Comparison of ENCODE assay signal across 9 mouse cellular contexts in the genomic region with DNA sequence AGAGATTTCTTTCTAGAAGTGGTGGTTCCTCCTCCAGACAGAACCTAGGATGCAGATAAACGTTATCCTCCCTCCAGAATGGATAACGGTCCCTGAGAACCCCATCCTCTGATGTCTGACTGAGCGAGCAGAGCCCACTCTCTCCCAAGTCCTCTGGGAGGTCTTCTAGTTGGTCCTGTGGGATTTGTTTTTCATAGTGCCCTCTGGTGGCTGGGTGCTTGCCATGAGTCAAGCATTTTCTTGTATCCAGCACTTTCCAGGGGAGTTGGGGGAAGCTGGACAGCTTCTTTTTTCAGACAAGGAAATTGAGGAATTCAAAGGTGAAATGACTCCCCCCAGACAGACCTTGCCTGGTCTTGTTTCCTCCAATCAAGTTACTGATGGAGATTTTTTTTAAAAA.
DNase-seq lines count a peak whose midpoint lies in the region; ATAC-seq and TF ChIP-seq lines count a peak whose summit lies in the region.
"Had no signal": no experiment of that assay in that cellular context is flagged by ENCODE, and none has a peak within 500 bp of the region (broad histone marks: within the 10 kb centered on the region; RNA-seq: fewer than 3 reads in every experiment).

No protein-coding gene starts in this region.

- TF ChIP-seq EP300 in lung, postnatal 0 days (IDR thresholded peaks at IDR 0.05): no peak

- H3K36me3 ChIP-seq in midbrain, postnatal 0 days (ENCODE audit: insufficient read depth, low read length): no peaks in the 10 kb centered on the region
- H3K36me3 ChIP-seq in midbrain, embryonic 13.5 days: no peaks in the 10 kb centered on the region
- no peaks in the 10 kb centered on the region for H3K36me3 ChIP-seq in lung, postnatal 0 days (ENCODE audit: insufficient read depth, low read length)

- ATAC-seq in cerebellum, adult (ENCODE audit: insufficient number of reproducible peaks, low FRiP score, low TSS enrichment): no peak
- ATAC-seq in midbrain, postnatal 0 days (ENCODE audit: low FRiP score): no peak
- no peak for ATAC-seq in midbrain, embryonic 13.5 days
- ATAC-seq in lung, postnatal 0 days: no peak

- no peaks in the 10 kb centered on the region for H3K9me3 ChIP-seq in midbrain, postnatal 0 days (ENCODE audit: low read length)
- no peaks in the 10 kb centered on the region for H3K9me3 ChIP-seq in midbrain, embryonic 13.5 days
- no peaks in the 10 kb centered on the region for H3K9me3 ChIP-seq in lung, postnatal 0 days (ENCODE audit: low read length)

- no peak overlapping the region for H3K27ac ChIP-seq in cerebellum, adult 2 months (ENCODE audit: insufficient read depth, low read length)
- no peak overlapping the region for H3K27ac ChIP-seq in midbrain, postnatal 0 days (ENCODE audit: low read depth, low read length)
- no peak overlapping the region for H3K27ac ChIP-seq in midbrain, embryonic 13.5 days
- no peak overlapping the region for H3K27ac ChIP-seq in lung, postnatal 0 days (ENCODE audit: low read length)
- H3K27ac ChIP-seq: macrophage had no signal

- TF ChIP-seq POLR2A in cerebellum, adult 2 months (IDR thresholded peaks at IDR 0.05; ENCODE audit: borderline replicate concordance, insufficient read depth, low read length): no peak

- no peaks in the 10 kb centered on the region for H3K27me3 ChIP-seq in cerebellum, adult 2 months (ENCODE audit: control insufficient read depth, insufficient read depth, low read length)
- no peaks in the 10 kb centered on the region for H3K27me3 ChIP-seq in midbrain, postnatal 0 days (ENCODE audit: insufficient read depth, low read length)
- no peaks in the 10 kb centered on the region for H3K27me3 ChIP-seq in midbrain, embryonic 13.5 days
- H3K27me3 ChIP-seq in lung, postnatal 0 days (replicated peaks; ENCODE audit: insufficient read depth, low read length): no peaks in the 10 kb centered on the region

- H3K4me2 ChIP-seq in midbrain, postnatal 0 days (ENCODE audit: low read depth, low read length, poor library complexity, severe bottlenecking): no peak overlapping the region
- H3K4me2 ChIP-seq in midbrain, embryonic 13.5 days (replicated peaks): no peak overlapping the region
- no peak overlapping the region for H3K4me2 ChIP-seq in lung, postnatal 0 days (replicated peaks; ENCODE audit: low read depth, low read length)

- H3K4me3 ChIP-seq in cerebellum, adult 2 months (replicated peaks; ENCODE audit: insufficient read depth, low read depth, low read length): no peak overlapping the region
- no peak overlapping the region for H3K4me3 ChIP-seq in midbrain, postnatal 0 days (ENCODE audit: low read depth, low read length)
- no peak overlapping the region for H3K4me3 ChIP-seq in midbrain, embryonic 13.5 days (replicated peaks)
- no peak overlapping the region for H3K4me3 ChIP-seq in lung, postnatal 0 days (ENCODE audit: low read depth, low read length)

- H3K9ac ChIP-seq in midbrain, postnatal 0 days (replicated peaks; ENCODE audit: low read length, poor library complexity, severe bottlenecking): no peak overlapping the region
- no peak overlapping the region for H3K9ac ChIP-seq in midbrain, embryonic 13.5 days (replicated peaks)
- H3K9ac ChIP-seq in lung, postnatal 0 days (replicated peaks; ENCODE audit: low read depth): no peak overlapping the region

- H3K4me1 ChIP-seq in cerebellum, adult 2 months (ENCODE audit: control insufficient read depth, insufficient read depth, low read length): no peaks in the 10 kb centered on the region
- H3K4me1 ChIP-seq in midbrain, postnatal 0 days (ENCODE audit: insufficient read depth, low read length): no peaks in the 10 kb centered on the region
- no peaks in the 10 kb centered on the region for H3K4me1 ChIP-seq in midbrain, embryonic 13.5 days (replicated peaks)
- no peaks in the 10 kb centered on the region for H3K4me1 ChIP-seq in lung, postnatal 0 days (ENCODE audit: insufficient read depth, low read depth, low read length)

- TF ChIP-seq CTCF in cerebellum, adult 2 months (IDR thresholded peaks at IDR 0.05; ENCODE audit: borderline replicate concordance, insufficient read depth, low read depth, low read length): peak; percentile 41; the same call in 1 of the 2 replicates
- peak; percentile 62 for TF ChIP-seq CTCF in midbrain, postnatal 0 days (IDR thresholded peaks at IDR 0.05)
- peak; percentile 76 for TF ChIP-seq CTCF in lung, postnatal 0 days (IDR thresholded peaks at IDR 0.05)

- WGBS in cerebellum, adult 2 months: 71% methylated on average over 3 of the region's 3 CpGs
- 64% methylated on average over 3 of the region's 3 CpGs for WGBS in midbrain, postnatal 0 days
- 58% methylated on average over 3 of the region's 3 CpGs for WGBS in midbrain, embryonic 13.5 days
- 48% methylated on average over 3 of the region's 3 CpGs for WGBS in lung, postnatal 0 days

- DNase-seq in cerebellum, adult 2 months: peak; percentile 33 to 34
- peak; percentile 52 for DNase-seq in midbrain, postnatal 0 days (ENCODE audit: low spot score)
- DNase-seq in cerebellum, postnatal 25 days: peak; percentile 33 to 61
- peak; percentile 68 to 85 for DNase-seq in kidney, postnatal 25 days
- DNase-seq in lung, postnatal 0 days (ENCODE audit: low spot score): peak; percentile 65
- DNase-seq in yolk sac, embryonic 10.5 days (ENCODE audit: low spot score): peak; percentile 46
